8 mouse cellular contexts compared by ENCODE assay signal in the genomic region with DNA sequence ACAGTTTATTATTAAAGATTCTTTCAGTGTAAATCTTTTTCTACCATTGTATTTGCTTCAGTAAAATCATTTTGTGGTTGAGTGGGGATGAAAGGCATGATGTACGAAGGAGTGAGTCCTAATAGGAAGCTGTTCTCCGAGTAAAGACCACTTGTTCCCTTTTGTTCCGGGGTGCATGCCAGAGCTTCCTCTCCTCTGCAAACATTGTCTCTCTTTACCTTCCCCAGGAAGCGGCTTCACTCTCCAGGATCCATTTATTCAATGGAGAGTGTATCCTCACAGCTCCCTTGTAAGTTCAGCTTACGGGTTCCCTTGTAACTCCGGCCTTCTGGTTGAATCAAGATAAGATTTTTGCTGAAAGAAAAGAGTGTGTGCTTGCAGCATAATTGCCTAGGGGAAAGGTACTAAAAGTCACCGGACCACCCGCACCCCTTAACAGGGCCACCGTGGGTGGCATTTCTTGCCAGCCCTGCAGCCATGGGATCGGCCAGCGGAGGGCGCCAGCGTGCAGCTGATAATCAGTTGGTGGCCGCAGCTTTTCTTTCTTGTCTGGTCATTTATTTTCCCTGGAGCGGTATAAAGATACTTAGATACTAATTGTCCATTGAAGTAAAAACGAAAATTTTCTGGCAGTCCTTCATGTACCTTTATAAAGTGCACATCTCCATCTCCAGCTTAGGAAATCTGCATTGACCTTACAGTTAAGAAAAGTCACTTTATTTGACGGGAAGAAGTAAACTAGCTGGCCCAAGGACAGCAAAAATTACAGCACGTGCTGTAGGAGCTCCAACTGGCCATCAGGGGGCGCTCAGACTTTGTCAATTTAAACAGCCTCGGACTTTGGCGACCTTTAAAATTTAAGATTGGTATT. TPM values are rescaled to one million over a fixed set of nuclear protein-coding genes. Genes with fewer than 3 reads are reported as not detected.
A peak's percentile ranks its signal among the peaks of the same experiment; 100 is the strongest.
DNase-seq lines count a peak whose midpoint lies in the region; ATAC-seq and TF ChIP-seq lines count a peak whose summit lies in the region.

No protein-coding gene starts in this region.

- DNase-seq in B cell, adult 2 months, result peak; percentile 85
- peak; percentile 84 for DNase-seq in heart, embryonic 10.5 days (ENCODE audit: low spot score)
- DNase-seq in limb, embryonic 14.5 days (ENCODE audit: low spot score), result peak; percentile 75
- DNase-seq in midbrain, postnatal 0 days (ENCODE audit: low spot score), result peak; percentile 89
- DNase-seq in spleen, postnatal 10 days (ENCODE audit: low spot score in 2 of 2), result peak; percentile 74 to 85

- no peaks in the 10 kb centered on the region for H3K9me3 ChIP-seq in heart, embryonic 10.5 days
- no peaks in the 10 kb centered on the region; the same call in 1 of the 2 replicates for H3K9me3 ChIP-seq in kidney, embryonic 14.5 days (ENCODE audit: control insufficient read depth, low read length)
- H3K9me3 ChIP-seq in limb, embryonic 14.5 days (ENCODE audit: control insufficient read depth, low read length), result no peaks in the 10 kb centered on the region
- no peaks in the 10 kb centered on the region for H3K9me3 ChIP-seq in midbrain, postnatal 0 days (ENCODE audit: low read length)

- H3K27me3 ChIP-seq in heart, embryonic 10.5 days (ENCODE audit: insufficient read depth, poor library complexity, severe bottlenecking), result no peaks in the 10 kb centered on the region
- no peaks in the 10 kb centered on the region for H3K27me3 ChIP-seq in kidney, embryonic 14.5 days (ENCODE audit: control insufficient read depth, insufficient read depth, low read length)
- no peaks in the 10 kb centered on the region for H3K27me3 ChIP-seq in limb, embryonic 14.5 days (ENCODE audit: control insufficient read depth, insufficient read depth, low read length)
- H3K27me3 ChIP-seq in midbrain, postnatal 0 days (ENCODE audit: insufficient read depth, low read length), result peaks cover 17% of the 10 kb centered on the region; the same call in 1 of the 2 replicates

- no peak for TF ChIP-seq POLR2A in bone marrow macrophage, adult 2 months (IDR thresholded peaks at IDR 0.05; ENCODE audit: borderline replicate concordance, low read depth, low read length)
- no peak for TF ChIP-seq POLR2A in embryonic fibroblast, embryonic 13.5 days (IDR thresholded peaks at IDR 0.05; ENCODE audit: low read depth, low read length)
- TF ChIP-seq POLR2A in limb, embryonic 14.5 days (IDR thresholded peaks at IDR 0.05; ENCODE audit: borderline replicate concordance, extremely low read depth, insufficient read depth, insufficient read length), result no peak

- WGBS in heart, embryonic 10.5 days, result 2% methylated on average over 21 of the region's 21 CpGs
- WGBS in kidney, embryonic 14.5 days, result under 1% methylated on average over 21 of the region's 21 CpGs
- 1% methylated on average over 21 of the region's 21 CpGs for WGBS in limb, embryonic 14.5 days
- WGBS in midbrain, postnatal 0 days, result under 1% methylated on average over 21 of the region's 21 CpGs

- peak; percentile 85 for ATAC-seq in kidney, embryonic 14.5 days (ENCODE audit: low FRiP score, low TSS enrichment)
- peak; percentile 78 for ATAC-seq in limb, embryonic 14.5 days (ENCODE audit: low FRiP score, low read depth)
- ATAC-seq in midbrain, postnatal 0 days (ENCODE audit: low FRiP score), result peak; percentile 85

- H3K9ac ChIP-seq in kidney, embryonic 14.5 days (ENCODE audit: low read depth, low read length), result peak overlapping the region; percentile 28; the same call in 1 of the 2 replicates
- peak overlapping the region; percentile 28; the same call in 1 of the 2 replicates for H3K9ac ChIP-seq in limb, embryonic 14.5 days (ENCODE audit: low read depth, low read length, severe bottlenecking)
- H3K9ac ChIP-seq in midbrain, postnatal 0 days (replicated peaks; ENCODE audit: low read length, poor library complexity, severe bottlenecking), result peak overlapping the region; percentile 37; the same call in 1 of the 2 replicates

- peak; percentile 80 for TF ChIP-seq CTCF in bone marrow macrophage, adult 2 months (IDR thresholded peaks at IDR 0.05; ENCODE audit: low read depth, low read length)
- peak; percentile 84 for TF ChIP-seq CTCF in embryonic fibroblast, embryonic 13.5 days (IDR thresholded peaks at IDR 0.05; ENCODE audit: borderline replicate concordance, insufficient read depth, low read length)
- peak; percentile 74 for TF ChIP-seq CTCF in midbrain, postnatal 0 days (IDR thresholded peaks at IDR 0.05)

- H3K4me3 ChIP-seq in bone marrow macrophage, adult 2 months (ENCODE audit: insufficient read depth, low read length), result no peak overlapping the region
- no peak overlapping the region for H3K4me3 ChIP-seq in embryonic fibroblast, embryonic 13.5 days (ENCODE audit: insufficient read depth, low read length)
- peak overlapping the region; percentile 48 for H3K4me3 ChIP-seq in heart, embryonic 10.5 days
- peak overlapping the region; percentile 37 for H3K4me3 ChIP-seq in kidney, embryonic 14.5 days (ENCODE audit: low read length)
- peak overlapping the region; percentile 27 for H3K4me3 ChIP-seq in limb, embryonic 14.5 days (replicated peaks; ENCODE audit: low read length)
- peak overlapping the region; percentile 33 for H3K4me3 ChIP-seq in midbrain, postnatal 0 days (ENCODE audit: low read depth, low read length)

- H3K36me3 ChIP-seq in heart, embryonic 10.5 days, result 0 out of 2 replicates have a peak, but pooled peaks cover 2% of the 10 kb centered on the region
- H3K36me3 ChIP-seq in kidney, embryonic 14.5 days (ENCODE audit: control insufficient read depth, insufficient read depth, low read length), result no peaks in the 10 kb centered on the region
- no peaks in the 10 kb centered on the region for H3K36me3 ChIP-seq in limb, embryonic 14.5 days (ENCODE audit: control insufficient read depth, insufficient read depth, low read length)
- no peaks in the 10 kb centered on the region for H3K36me3 ChIP-seq in midbrain, postnatal 0 days (ENCODE audit: insufficient read depth, low read length)

- no peaks in the 10 kb centered on the region for H3K4me1 ChIP-seq in bone marrow macrophage, adult 2 months (ENCODE audit: control insufficient read depth, insufficient read depth, low read length)
- H3K4me1 ChIP-seq in embryonic fibroblast, embryonic 13.5 days (ENCODE audit: control insufficient read depth, insufficient read depth, low read length), result no peaks in the 10 kb centered on the region
- H3K4me1 ChIP-seq in heart, embryonic 10.5 days, result 0 out of 2 replicates have a peak, but pooled peaks cover 3% of the 10 kb centered on the region
- H3K4me1 ChIP-seq in kidney, embryonic 14.5 days (ENCODE audit: control insufficient read depth, insufficient read depth, low read length), result no peaks in the 10 kb centered on the region
- no peaks in the 10 kb centered on the region for H3K4me1 ChIP-seq in limb, embryonic 14.5 days (ENCODE audit: control insufficient read depth, insufficient read depth, low read length)
- no peaks in the 10 kb centered on the region for H3K4me1 ChIP-seq in midbrain, postnatal 0 days (ENCODE audit: insufficient read depth, low read length)

- no peak overlapping the region for H3K27ac ChIP-seq in bone marrow macrophage, adult 2 months (ENCODE audit: insufficient read depth, low read depth, low read length)
- no peak overlapping the region for H3K27ac ChIP-seq in embryonic fibroblast, embryonic 13.5 days (ENCODE audit: insufficient read depth, low read length)
- H3K27ac ChIP-seq in heart, embryonic 10.5 days, result no peak overlapping the region
- no peak overlapping the region for H3K27ac ChIP-seq in kidney, embryonic 14.5 days (ENCODE audit: low read depth, low read length)
- no peak overlapping the region for H3K27ac ChIP-seq in limb, embryonic 14.5 days (replicated peaks; ENCODE audit: low read depth, low read length)
- peak overlapping the region; percentile 74 for H3K27ac ChIP-seq in midbrain, postnatal 0 days (ENCODE audit: low read depth, low read length)

- H3K4me2 ChIP-seq in kidney, embryonic 14.5 days (replicated peaks; ENCODE audit: low read depth, low read length), result peak overlapping the region; percentile 69
- H3K4me2 ChIP-seq in limb, embryonic 14.5 days (replicated peaks; ENCODE audit: low read depth, low read length, severe bottlenecking), result peak overlapping the region; percentile 46
- peak overlapping the region; percentile 48 for H3K4me2 ChIP-seq in midbrain, postnatal 0 days (ENCODE audit: low read depth, low read length, poor library complexity, severe bottlenecking)

RNA-seq across cellular contexts. Expression of gene Xrn2, which starts 53.6 kb away (rescaled TPM):
- 73.7 and 78.8 TPM in 2 replicates for polyA plus RNA-seq in bone marrow macrophage, adult 2 months (2012; ENCODE audit: insufficient read depth, insufficient read length, missing spikeins)
- 88.1 and 105 TPM in 2 replicates for polyA plus RNA-seq in embryonic fibroblast, embryonic 13.5 days (2011; ENCODE audit: insufficient read length, low read depth, missing spikeins)
- polyA plus RNA-seq in heart, embryonic 10.5 days (2016; fragmentation: Nextera tagmentation; extraction: Ambion mirVana), result 65.4 and 74.8 TPM in 2 replicates
- 83.9 and 105 TPM in 2 replicates for polyA plus RNA-seq in kidney, embryonic 14.5 days (2014; fragmentation: Nextera tagmentation; extraction: Ambion mirVana)
- 40.0 and 57.0 TPM in 2 replicates for polyA plus RNA-seq in limb, embryonic 14.5 days (2012; rRNA removed)
- polyA plus RNA-seq in limb, embryonic 14.5 days (2014; fragmentation: Nextera tagmentation; extraction: Ambion mirVana), result 81.8 and 86.2 TPM in 2 replicates
- total RNA-seq in midbrain, postnatal 0 days (2014; rRNA removed), result 55.6 and 63.2 TPM in 2 replicates
- polyA plus RNA-seq in midbrain, postnatal 0 days (2015; fragmentation: Nextera tagmentation; extraction: Ambion mirVana), result 61.5 and 67.0 TPM in 2 replicates

Comparison
In these comparisons a context has a peak if more than half of its experiments do, and no peak if none do; other contexts are left out.
1. H3K4me3 ChIP-seq: peak in heart, embryonic 10.5 days (single experiment), kidney, embryonic 14.5 days (single experiment), limb, embryonic 14.5 days (single experiment) and midbrain, postnatal 0 days (single experiment); none in bone marrow macrophage, adult 2 months (single experiment) and embryonic fibroblast, embryonic 13.5 days (single experiment).
2. Peak in every context shown above with its lines, with median percentiles within 50 percentile points of each other: DNase-seq, CTCF ChIP-seq, ATAC-seq, H3K4me2 ChIP-seq and H3K9ac ChIP-seq.